Mouse (Mus musculus) common myeloid progenitor, adult 5-6 weeks (primary cell): ENCODE data around the gene Glrx. TPM values are rescaled to one million over a fixed set of nuclear protein-coding genes. Genes with fewer than 3 reads are reported as not detected.
"Not testable (repeated sequence)": the region's sequence is repeated elsewhere in the genome, so short reads cannot be mapped to it uniquely, and the experiment has no call there.

Experiments
- ATAC-seq: replicated peaks from 2 replicates; pipeline ENCODE4 v1.8.0; 2016; ENCODE audit warnings: low read depth, mild to moderate bottlenecking, moderate TSS enrichment, inconsistent platforms; ENCODE audit not compliant: poor library complexity, severe bottlenecking
- total RNA-seq: library from RNA; stranded (forward); fragments of 200-1000, 187-1606 nt; gene quantifications from 2 replicates; pipeline ENCODE4 v1.2.3, GENCODE M21; 2017

Gene Glrx
- total RNA-seq, 1 experiment from 2014 or later, result 45.2 TPM

- peak; percentile 29; the same call in 1 of the 2 replicates for ATAC-seq
Observed at GRCm38 (mm10) chr13:75832697-75833096, 7.0 kb upstream of the Glrx start.

GRCm38 (mm10) chr13:75833499-75833898 is 6.2 kb upstream of the Glrx start:
- ATAC-seq, result no peak

GRCm38 (mm10) chr13:75835461-75835860 is 4.2 kb upstream of the Glrx start:
- ATAC-seq, result no peak

- ATAC-seq, result no peak
Observed at GRCm38 (mm10) chr13:75838506-75838905, 1.2 kb upstream of the Glrx start.

GRCm38 (mm10) chr13:75840752-75841285 is 1.2 kb downstream of the Glrx start:
- no peak for ATAC-seq

GRCm38 (mm10) chr13:75841950-75842349 is 2.3 kb downstream of the Glrx start:
- ATAC-seq, result no peak

GRCm38 (mm10) chr13:75843331-75843730 is 3.7 kb downstream of the Glrx start:
- no peak for ATAC-seq

- ATAC-seq, result 0 out of 2 replicates have a peak, but pooled peaks have one; percentile 6
Observed at GRCm38 (mm10) chr13:75843993-75844683, 4.5 kb downstream of the Glrx start.

GRCm38 (mm10) chr13:75844833-75845518 is 5.3 kb downstream of the Glrx start:
- ATAC-seq, result no peak

- peak; percentile 41 for ATAC-seq
Observed at GRCm38 (mm10) chr13:75845519-75846166, 6.0 kb downstream of the Glrx start.

- no peak for ATAC-seq
Observed at GRCm38 (mm10) chr13:75847027-75847426, 7.4 kb downstream of the Glrx start.

GRCm38 (mm10) chr13:75852027-75852426 is 12.4 kb downstream of the Glrx start:
- no peak for ATAC-seq

- ATAC-seq, result no peak
Observed at GRCm38 (mm10) chr13:75853118-75853517, 13.4 kb downstream of the Glrx start.

- ATAC-seq, result no peak
Observed at GRCm38 (mm10) chr13:75859264-75859844, 19.7 kb downstream of the Glrx start.

GRCm38 (mm10) chr13:75865486-75866184 is 26.0 kb downstream of the Glrx start:
- ATAC-seq, result peak; percentile 97

- ATAC-seq, result no peak
Observed at GRCm38 (mm10) chr13:75867876-75868275, 28.2 kb downstream of the Glrx start.

GRCm38 (mm10) chr13:75874608-75875376 is 35.1 kb downstream of the Glrx start:
- ATAC-seq, result no peak

GRCm38 (mm10) chr13:75876188-75876587 is 36.5 kb downstream of the Glrx start:
- not testable (repeated sequence) for ATAC-seq

- ATAC-seq, result no peak
Observed at GRCm38 (mm10) chr13:75876592-75876991, 36.9 kb downstream of the Glrx start.
